Mouse (Mus musculus) right cerebral cortex, postnatal 14 days (tissue): ENCODE results near the gene Hdgfl3.

Experiments
- DNase-seq: peaks from one replicate; pipeline ENCODE4 v3.0.0; 2022

Hdgfl3 gene

DNA sequence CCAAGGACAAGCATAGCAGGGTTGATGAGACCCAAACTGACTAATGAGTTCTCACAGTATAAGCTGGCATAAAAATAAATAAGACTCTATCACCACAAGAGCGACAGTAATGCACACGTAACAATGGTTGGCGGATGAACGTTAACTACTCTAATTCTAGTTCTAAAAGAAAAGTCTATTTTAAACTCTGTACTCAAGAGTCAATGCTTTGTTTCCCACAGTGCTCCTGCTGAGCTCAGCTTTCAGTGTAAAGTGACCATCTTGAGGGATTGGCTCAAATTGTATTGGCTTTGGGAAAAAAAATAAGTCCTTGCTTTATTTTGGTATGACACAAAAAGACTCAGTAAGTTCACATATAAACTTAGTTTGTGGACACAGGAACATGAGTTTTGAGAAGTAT is 49.1 kb downstream of the Hdgfl3 start:
- DNase-seq = no peak

DNA sequence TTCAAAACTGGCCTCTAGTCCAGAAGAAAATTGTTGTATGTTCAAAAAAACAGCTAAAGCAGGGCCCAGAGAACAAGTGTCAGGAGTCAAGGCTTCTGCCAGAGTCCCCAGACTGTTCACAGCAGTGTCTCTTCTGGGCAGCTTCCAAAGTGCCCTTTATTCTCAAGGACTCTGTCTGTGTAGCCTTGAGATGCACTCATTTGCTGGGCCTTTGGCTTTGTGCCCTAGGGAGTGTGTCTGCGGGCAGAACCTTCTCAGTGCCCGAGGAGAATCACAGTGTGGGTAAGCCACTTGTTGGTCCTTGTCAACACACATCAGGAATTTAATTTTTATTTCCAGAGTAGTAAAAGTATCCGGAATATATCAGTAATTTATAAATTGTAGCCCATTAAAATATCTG is 52.7 kb downstream of the Hdgfl3 start:
- DNase-seq = no peak

DNA sequence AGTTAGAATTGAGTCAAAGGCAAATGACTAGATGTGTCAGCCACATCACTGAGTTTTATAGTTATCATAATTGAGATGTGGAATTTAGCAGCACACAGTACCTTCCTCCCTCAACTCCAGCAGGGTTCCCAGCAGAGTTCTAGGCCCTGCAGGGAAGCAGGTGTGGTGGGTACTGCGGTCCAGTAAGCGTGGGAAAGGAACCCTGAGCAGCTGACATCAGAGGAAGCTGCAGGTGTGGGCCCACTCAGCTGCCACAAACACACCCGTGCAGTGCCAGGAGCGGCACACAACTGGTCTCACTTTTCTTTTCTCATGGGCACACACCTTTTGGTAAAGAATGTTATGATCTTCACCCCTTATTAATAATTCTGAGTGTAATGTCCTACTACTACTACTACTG is 53.5 kb downstream of the Hdgfl3 start:
- no peak for DNase-seq

DNA sequence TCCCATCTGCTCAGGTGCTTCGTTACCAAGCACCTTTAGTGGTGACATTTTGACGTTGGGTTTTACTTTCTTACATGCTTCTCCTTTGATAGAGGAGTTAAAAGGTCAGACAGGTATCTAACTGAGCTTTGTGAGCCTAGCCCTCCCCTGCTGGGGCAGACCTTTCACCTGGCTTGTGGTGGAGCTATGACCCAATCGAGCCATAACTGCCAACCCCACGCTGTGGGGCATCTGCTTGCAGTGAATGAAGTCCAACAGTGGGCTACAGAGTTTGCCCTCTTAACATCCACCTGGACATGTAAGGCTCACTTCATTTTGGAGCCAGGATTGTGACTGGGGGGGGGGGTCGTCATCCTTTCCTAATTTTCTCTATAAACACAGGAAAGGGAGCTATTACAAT is 54.0 kb downstream of the Hdgfl3 start:
- DNase-seq = no peak

DNA sequence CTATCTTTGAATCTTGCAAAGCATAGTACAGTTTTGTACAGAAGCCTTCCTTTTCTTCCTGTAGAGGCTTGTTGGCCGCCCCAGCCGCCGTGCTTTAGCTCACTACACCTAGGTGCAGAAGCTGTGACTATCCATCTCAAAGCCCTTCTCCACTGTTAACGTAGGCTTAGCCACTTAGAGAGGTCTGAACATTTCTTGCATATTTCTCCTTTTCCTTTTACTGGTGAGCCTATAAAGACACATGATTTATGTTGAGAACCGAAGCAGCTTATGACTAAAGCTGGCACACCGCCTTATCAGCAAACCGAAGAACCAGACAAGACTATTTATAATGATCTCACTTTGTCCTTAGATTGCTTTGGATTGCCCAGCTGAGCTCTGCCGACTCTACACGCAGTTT is 58.9 kb downstream of the Hdgfl3 start:
- DNase-seq = peak; percentile 54

DNA sequence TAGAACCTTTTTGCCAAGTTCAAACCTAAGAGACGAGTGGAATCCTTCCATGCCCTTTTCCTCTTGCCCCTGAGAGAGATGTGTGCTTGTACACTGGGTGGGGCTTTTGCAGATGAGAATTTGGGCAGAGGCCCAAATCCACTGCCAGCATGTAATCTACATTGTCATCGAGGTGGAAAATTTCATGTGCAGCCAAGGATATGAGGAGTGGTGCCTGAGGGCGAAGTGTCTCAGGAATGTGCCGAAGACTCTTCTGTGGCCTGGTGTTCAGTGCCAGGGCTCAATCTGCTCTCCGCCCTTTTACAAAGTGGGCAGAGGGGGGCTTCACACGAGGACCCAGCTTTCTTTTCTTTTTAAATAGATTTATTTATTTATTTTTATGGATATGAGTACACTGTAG is 59.6 kb downstream of the Hdgfl3 start:
- no peak for DNase-seq

DNA sequence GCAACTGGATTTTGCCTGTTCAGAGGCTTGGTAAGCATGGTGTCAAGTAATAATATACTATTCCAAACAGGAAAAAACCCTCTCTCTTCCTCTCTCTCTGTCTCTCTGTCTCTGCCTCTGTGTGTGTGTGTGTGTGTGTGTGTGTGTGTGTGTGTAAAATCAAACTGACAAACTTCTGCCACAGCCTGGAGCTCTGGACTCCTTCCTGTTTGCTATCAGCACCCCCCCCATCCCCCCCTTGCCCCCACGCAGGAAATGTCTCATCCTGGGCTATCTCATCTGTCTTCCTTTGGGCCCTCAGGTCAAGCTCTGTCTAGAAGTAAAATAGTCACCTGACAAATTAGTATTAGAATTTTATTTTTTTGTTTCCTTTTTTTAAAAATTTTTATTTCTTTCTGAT is 60.5 kb downstream of the Hdgfl3 start:
- DNase-seq = no peak

DNA sequence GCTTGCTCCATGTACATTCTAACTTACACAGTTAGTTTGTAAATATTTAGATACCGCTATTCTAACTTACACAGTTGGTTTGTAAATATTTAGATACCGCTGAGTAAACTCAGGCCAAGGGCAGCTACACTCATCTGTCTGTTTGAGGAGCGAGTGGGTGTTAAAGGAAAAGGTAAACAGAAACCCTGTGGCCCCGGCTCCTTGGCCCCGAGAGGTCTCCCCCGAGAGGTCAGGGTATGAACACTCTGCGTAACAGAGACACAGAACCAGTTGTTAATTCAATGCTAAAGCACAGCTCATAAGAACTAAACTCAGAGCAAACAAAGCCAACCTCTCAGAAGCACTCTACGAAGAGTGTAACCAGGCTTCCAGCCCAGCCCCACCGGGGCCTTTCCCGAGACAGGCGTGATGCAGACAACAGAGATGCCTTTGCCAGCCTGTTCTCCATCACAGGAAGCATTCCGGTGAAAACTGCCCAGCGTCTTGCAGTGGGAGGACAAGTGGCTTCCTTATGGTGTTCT is 61.7 kb downstream of the Hdgfl3 start:
- DNase-seq = no peak

DNA sequence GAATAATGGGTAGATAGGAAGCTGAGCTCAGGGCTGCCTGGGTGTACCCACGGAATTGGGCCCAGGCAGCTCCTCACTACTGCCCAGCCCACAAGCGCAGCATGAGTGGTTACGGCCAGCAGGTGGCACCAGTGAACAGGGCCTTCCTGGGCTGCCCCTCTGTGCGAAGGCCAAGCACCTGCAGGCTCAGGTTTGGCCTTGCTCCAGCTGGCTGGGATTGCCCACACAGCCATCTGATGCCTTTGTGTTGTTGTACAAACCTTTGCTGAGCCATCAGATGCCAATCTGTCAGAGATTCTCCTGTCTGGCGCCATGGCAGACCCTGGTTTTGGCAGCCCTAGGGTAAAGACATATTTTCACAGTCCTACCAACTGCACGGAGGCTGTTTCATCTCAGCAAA is 66.1 kb downstream of the Hdgfl3 start:
- peak; percentile 77 for DNase-seq

DNA sequence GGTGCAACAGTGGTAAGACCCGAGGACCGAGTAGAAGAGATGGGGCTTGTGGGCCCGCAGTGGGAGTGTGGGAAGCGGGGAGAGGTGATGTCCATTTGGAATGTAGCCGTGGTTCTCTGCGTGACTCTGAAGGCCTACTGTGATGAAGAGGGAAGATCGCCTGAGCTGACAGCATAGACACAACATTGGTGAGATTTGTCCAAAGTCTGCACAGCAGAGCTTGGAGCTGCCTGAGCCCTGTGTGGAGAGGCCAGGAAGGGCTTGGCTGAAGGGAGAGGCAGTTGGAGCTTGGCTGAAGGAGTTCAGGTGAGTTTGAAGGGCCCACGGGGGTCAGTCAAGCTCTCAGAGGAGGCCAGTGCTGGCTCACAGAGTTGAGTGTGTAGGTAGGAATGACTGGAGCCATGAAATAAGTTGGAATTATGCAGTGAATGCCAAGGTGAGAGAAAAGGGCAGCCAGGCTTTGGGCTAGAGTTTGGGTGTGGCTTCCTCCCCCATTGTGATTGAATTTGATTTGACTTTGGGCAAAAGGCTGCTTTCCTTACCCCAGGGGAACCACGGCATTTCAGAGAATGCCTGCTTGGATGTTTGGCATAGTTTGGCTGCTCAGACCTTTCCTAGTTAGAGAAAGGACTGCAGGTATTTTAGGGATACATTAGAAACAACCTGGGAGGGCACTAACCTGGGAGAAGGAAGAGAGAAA is 66.9 kb downstream of the Hdgfl3 start:
- DNase-seq = no peak

DNA sequence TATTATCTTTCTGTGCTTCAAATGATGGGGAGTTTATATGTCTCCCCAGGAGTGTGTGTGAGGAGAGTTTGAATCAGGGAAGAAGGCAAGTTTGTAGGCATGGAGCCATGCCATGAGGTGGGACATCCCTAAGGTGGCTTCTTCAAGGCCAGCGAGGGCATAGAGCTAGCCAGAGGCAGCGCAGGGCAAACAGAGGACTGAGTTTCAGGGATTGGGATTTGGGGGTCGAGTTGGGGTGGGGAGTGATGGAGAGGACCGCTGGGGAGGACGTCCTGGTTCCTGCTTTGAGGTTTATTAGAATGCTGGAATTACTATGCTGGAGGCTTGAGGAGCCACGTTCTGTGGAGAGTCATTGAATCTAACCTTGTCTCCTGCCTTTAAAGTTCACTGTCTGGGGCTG is 68.3 kb downstream of the Hdgfl3 start:
- no peak for DNase-seq

DNA sequence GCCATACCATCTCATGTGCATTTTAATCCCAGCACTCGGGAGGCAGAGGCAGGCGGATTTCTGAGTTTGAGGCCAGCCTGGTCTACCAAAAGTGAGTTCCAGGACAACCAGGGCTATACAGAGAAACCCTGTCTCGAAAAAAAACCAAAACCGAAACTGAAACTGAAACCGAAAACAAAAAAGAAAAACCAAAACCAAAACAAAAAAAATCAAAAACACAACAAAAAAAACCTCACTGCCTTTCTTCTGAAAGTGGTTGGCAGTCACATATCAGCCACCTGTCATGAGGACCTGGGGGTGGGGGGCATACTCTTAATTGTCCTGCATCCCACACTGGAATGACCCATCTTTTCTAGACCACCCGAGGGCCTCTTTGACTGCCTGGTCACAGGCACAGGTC is 69.7 kb downstream of the Hdgfl3 start:
- DNase-seq = no peak

DNA sequence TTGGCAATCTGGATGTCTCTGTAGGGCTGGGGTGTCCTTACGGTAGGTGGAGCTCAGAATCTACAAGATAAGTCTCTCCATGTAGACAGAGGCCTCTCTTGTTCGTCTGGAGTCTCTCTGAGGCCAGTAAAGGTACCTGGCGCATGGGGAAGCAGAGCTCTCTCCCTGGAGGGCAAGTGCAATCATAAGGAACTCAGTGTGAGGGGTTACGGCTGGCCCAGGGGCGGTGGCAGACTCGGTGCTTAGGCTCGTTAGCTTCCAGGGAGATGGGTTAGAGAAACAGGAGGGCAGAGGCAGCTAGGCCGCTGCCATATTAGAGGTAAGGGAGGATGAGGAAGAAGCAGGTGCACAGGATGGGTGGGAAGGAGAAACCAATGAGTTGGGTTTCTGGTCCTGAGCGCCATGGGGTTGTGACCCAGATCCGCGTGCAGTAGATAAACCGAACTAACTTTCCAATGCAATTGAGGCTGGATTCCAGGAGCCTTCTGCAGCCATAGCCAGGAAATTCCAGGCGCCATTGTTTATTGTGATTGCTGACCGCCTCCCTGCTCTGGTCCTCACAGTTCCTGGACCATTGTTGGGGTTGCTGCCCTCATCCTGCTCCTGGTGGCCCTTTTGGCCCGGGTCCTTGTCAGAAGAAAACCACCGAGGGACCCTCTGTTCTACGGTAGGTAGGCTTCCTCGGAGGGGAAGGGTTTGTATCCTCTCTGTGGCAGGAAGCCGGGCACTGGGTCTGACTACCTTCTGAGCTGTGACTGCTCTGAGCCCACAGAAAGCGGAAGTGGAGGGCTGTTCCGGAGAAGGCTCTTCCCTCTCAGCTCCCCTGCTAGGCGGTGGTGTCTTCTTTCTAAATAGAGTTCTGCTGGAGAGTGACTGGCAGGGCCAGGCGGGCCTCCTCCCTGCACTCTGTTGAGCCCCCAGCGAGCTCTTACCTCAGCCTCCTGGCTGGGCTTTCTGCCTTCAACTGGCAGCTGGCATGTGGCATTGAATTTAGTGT is 71.4 kb downstream of the Hdgfl3 start:
- peak; percentile 25 for DNase-seq

DNA sequence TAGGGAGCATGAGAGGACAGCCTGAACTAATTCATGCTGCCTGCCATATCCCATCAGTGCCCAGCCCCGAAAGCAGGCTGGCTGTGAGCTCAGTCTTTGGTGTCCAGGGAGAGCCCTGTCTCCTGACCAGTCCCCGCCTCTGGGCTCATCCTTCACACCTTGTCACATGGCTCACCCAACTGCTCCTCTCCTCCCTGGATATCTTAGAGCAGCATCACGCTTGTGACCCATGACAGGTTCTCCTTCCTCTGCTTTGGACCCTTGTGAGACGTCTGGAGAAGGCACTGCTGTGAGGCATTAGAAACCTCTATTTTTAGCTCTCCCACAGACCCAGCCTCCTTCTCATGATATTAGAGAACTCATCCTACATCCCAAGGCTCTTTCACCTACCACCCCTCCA is 72.4 kb downstream of the Hdgfl3 start:
- no peak for DNase-seq

DNA sequence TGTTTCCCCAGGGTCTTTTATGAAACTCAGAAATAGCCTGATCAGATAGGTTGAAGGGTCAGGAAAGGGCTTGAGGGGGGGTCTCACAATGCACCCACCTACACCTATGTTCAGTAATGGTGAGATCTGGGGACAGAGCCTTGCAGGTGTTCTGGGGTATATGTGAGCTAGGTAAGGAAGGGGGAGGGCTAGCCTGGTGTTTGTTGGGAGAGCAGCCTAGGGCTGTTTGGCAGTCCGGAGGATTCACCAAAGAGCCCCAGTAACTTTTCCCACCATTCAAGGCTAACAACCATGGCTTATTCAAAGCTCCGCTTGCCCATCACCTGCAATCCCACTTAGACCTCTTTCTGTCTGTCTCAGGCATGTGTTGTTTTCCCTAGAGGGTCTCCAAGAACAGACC is 72.8 kb downstream of the Hdgfl3 start:
- no peak for DNase-seq

DNA sequence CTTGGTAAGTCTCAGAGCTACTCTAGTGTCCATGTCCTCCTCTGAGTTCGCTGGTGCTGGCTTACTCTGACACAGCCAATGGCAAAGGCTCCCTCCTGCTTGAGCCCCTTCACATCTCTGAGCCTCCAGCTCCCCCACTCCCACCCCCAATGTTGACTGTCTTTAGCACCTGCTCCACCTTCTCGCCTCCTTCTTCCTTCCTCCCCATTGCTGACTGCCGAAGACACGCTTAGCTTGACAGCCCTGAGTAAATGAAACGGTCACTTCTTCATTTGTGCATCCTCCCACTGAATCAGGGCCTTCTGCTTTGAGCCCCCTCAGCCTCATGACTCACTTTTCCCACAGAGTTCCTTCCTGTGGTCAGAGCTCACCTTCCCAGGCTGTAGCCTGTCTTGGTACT is 73.3 kb downstream of the Hdgfl3 start:
- no peak for DNase-seq

DNA sequence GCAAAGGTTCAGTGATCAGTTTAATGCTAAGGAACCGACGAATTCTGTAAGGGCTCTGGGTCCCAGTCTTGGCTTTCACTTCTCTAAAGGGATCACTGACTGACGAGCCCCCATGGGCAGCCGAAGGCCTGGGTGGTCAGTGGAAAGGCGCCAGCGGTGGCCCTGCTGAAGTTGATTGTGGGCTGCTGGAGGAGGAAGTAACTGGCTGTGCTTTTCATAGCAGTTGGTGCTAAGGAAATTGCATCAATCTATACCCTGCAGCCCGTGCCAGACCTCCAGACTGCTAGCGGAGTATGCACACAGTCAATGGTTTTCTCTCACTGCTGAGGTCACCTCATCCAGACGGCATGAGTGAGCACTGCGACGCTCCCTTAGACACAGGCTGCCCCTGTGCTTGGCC is 74.2 kb downstream of the Hdgfl3 start:
- DNase-seq = peak; percentile 39

DNA sequence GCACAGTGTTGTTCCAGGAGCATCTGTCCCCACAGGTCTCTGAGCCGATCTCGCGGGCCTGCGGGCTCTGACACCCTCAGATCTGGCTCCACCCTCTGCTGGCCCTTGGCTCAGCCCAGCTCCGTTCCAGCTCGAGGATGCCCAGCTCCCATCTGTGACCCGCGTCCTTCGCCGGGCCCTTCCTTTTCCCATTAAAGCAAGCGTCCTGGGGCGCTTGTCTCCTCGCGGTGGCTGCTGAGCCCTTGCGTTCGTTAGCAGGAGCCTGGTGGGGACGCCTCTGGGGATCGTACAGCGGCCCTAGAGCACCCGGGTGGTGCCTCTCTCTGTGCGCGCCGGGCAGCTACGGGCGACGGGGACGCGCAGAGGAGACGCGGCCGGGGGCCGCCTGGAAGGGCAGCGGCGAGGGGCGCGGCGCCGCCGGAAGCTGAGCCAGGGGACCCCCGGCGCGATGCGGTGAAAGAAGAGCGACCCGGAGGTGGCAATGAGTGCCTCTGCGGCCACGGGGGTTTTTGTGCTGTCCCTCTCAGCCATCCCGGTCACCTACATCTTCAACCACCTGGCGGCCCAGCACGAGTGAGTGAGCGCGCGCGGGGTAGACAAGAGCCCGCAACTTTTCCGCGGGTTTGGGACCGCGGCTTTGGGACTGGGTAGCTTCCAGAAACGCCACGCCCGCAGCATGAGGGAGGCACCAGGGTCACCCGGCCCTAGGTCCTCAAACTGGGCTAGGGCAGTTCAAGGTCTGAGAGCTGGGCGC is 75.1 kb downstream of the Hdgfl3 start, which contains the start of gene Tm6sf1:
Gene Tm6sf1 (plus strand): TSS at position 34 of the 754 bp plus-strand sequence.
- peak; percentile 42 for DNase-seq

DNA sequence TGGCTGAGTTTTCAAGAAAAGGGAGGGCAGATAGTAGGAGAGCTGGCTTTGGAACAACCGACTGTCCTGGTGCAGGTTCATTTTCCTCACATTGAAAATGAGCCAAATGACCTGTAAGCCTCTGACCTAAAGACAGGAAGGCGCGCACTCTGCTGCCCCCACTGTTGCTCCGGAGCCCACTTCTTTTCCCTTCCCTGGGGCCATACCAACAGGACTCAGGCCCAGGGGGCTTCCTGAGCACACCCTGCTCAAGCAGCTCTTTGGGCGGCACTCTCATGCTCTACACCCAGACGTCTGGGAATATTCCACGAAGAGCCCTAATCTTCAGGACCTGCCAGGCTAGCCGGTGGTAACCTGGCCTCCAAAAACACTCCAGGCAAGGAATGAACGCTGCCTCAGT is 76.0 kb downstream of the Hdgfl3 start:
- DNase-seq = no peak

DNA sequence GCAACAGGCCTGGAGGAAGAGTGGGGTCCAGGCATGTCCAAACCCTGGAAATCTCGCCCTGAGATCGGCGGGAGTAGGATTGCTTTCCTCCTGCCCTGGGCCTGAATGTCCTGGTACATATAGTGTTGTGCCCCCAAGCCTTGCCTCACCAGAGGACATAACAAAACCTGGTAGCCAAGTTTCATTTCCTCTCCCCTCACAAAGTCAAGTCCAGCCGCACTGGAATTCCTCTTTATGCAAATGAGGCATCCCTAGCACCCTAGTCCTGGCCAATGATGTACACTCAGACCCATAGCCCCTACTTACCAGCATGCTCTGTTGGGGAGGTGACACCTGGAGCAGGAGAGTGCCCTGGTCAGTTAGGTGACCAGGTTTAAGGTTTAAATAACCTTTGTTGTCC is 78.1 kb downstream of the Hdgfl3 start:
- DNase-seq = no peak

DNA sequence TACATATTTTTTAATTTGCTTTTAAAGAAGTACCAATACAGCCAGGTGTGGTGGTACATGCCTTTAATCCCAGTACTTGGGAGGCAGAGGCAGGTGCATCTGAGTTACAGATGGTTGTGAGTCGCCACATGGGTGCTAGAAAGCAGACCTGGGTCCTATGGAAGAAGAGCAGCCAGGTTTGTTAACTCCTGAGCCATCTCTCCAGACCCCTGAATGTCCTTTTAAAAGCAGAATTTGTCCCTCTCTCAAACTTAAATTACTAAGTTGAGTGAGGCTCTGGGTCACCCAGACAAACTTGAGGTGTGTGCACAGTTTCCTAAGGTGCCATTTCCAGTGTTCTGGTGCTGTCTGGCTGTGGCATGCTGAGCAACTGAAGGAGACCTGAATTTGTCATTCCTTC is 78.6 kb downstream of the Hdgfl3 start, which contains the start of gene Gm10160:
Gene Gm10160 (minus strand): TSS at position 101 of the 400 bp plus-strand sequence.
- DNase-seq = no peak

DNA sequence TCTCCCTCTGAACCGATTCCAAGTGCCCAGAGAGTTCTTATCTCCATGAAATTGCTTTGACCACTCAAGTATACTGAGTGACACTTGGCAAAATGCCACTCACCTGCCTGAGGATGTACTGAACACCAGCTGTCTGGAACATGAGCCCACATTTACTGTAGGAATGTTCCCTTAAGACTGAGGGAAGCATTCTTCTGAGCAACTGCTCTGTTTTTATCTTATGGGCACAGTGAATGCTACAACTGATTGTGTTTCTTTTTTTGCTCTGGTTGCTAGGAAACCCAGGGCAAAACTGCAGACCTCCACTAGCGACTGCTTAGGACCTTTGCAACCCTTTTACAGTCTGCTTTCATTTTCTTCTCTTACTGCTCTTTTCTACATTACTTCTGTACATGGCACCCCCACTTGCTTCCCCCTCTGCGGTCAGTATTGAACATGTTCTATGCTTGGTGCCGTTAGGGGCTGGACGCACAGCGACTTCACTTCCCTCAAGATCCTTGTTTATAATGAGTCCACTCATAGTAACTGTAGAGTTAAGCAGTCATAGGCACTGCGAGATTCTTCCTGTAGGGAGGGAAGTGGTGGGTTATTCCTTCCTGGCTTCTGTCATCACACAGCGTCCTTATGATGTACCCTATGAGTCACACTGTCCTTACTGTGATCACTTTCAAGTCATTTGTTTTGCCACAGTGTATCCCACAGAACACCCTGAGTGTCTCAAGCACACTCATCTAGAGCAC is 79.5 kb downstream of the Hdgfl3 start:
- no peak for DNase-seq
